Mouse (Mus musculus) heart, embryonic 12.5 days (tissue): ENCODE measurements at regions not wholly inside any gene's neighbourhood (a gene's known extent, or its start where the extent isn't known, plus 50 kb on each side); places are given as distances from the start of the nearest gene placed in this dataset.

ENCODE experiments used
- ATAC-seq: fragments of 200-750 bp; cut with Nextera tagmentation; 2 replicates; pipeline ENCODE4 v1.8.0; 2017; ENCODE audit warnings: moderate TSS enrichment, moderate library complexity; ENCODE audit not compliant: insufficient number of reproducible peaks, low FRiP score
- H3K27ac ChIP-seq: fragments of 300-500 bp; sonication (generic); 2 replicates; pipeline ENCODE4 v1.5.1; 2016; ENCODE audit warnings: mild to moderate bottlenecking, moderate library complexity; ENCODE audit not compliant: poor library complexity, severe bottlenecking
- H3K27me3 ChIP-seq: fragments of 300-500 bp; sonication (generic); replicated peaks from 2 replicates; pipeline ENCODE4 v1.6.1; 2016; ENCODE audit warnings: mild to moderate bottlenecking, moderate library complexity
- H3K36me3 ChIP-seq: fragments of 300-500 bp; sonication (generic); 2 replicates; pipeline ENCODE4 v1.6.1; 2016; ENCODE audit warnings: mild to moderate bottlenecking, moderate library complexity
- H3K4me1 ChIP-seq: fragments of 300-500 bp; sonication (generic); replicated peaks from 2 replicates; pipeline ENCODE4 v1.6.1; 2016; ENCODE audit warnings: mild to moderate bottlenecking
- H3K4me2 ChIP-seq: fragments of 300-500 bp; sonication (generic); 2 replicates; pipeline ENCODE4 v1.6.1; 2016; ENCODE audit warnings: mild to moderate bottlenecking, moderate library complexity
- H3K4me3 ChIP-seq: fragments of 300-500 bp; sonication (generic); 2 replicates; pipeline ENCODE4 v1.5.1; 2016; ENCODE audit warnings: mild to moderate bottlenecking
- H3K9ac ChIP-seq: fragments of 300-500 bp; sonication (generic); 2 replicates; pipeline ENCODE4 v1.6.1; 2016; ENCODE audit warnings: mild to moderate bottlenecking, moderate library complexity
- H3K9me3 ChIP-seq: fragments of 300-500 bp; sonication (generic); replicated peaks from 2 replicates; pipeline ENCODE4 v1.6.1; 2016; ENCODE audit warnings: mild to moderate bottlenecking, moderate library complexity
- WGBS: fragments of 180-500 bp; shearing (Covaris S2); methylation state at CpG from one replicate; pipeline ENCODE4 v1.1.7; 2016; 5-methylcytosine and 5-hydroxymethylcytosine counted together

GRCm38 (mm10) chr8:31746855-31747254 is 1681.7 kb upstream of the 5930422O12Rik start:
- Histone ChIP-seq H3K4me3 (no peak overlapping the region), H3K4me1 (no peaks in the 10 kb centered on the region), H3K27ac (no peak overlapping the region), H3K27me3 (no peaks in the 10 kb centered on the region), H3K9me3 (no peaks in the 10 kb centered on the region), H3K9ac (no peak overlapping the region), H3K36me3 (no peaks in the 10 kb centered on the region), H3K4me2 (no peak overlapping the region)
- no peak for ATAC-seq

DNA sequence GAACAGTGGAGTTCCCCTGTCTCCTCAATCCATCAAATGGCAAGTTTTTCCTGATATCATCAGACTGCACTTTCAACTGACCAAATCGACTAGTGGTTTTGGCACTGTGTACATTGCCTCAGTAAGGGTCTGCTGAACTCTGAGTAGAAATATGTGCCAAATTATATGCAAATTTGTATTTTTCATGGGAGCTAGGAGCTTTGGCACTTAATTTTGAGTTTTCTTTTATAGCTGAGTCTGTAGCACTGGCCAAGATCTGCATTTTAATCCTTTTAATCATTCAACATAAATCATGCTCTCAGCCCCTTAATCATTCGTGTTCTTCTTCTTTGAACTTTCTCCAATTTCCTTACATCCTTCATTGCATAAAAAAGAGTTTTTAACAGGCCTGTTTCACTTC is 1678.5 kb upstream of the 5930422O12Rik start:
- no peak for ATAC-seq
- Histone ChIP-seq H3K9ac (no peak overlapping the region), H3K4me1 (no peaks in the 10 kb centered on the region), H3K4me3 (no peak overlapping the region), H3K4me2 (no peak overlapping the region), H3K36me3 (no peaks in the 10 kb centered on the region), H3K27me3 (no peaks in the 10 kb centered on the region), H3K27ac (no peak overlapping the region), H3K9me3 (no peaks in the 10 kb centered on the region)
- 64% methylated on average over 2 of the region's 2 CpGs for WGBS

- no peak for ATAC-seq
- Histone ChIP-seq H3K27me3 (no peaks in the 10 kb centered on the region), H3K4me2 (no peak overlapping the region), H3K27ac (no peak overlapping the region), H3K9me3 (no peaks in the 10 kb centered on the region), H3K4me3 (no peak overlapping the region), H3K36me3 (no peaks in the 10 kb centered on the region), H3K9ac (no peak overlapping the region), H3K4me1 (0 out of 2 replicates have a peak, but pooled peaks cover 3% of the 10 kb centered on the region)
- 70% methylated on average over 3 of the region's 3 CpGs for WGBS
Observed at GRCm38 (mm10) chr8:31750482-31751126, 1677.9 kb upstream of the 5930422O12Rik start.

- H3K4me3 ChIP-seq = no peak overlapping the region
- H3K4me2 ChIP-seq = no peak overlapping the region
- 68% methylated on average over 3 of the region's 3 CpGs for WGBS
- no peak overlapping the region for H3K9ac ChIP-seq
- H3K36me3 ChIP-seq = no peaks in the 10 kb centered on the region
- H3K4me1 ChIP-seq = 0 out of 2 replicates have a peak, but pooled peaks cover 3% of the 10 kb centered on the region
- H3K27ac ChIP-seq = no peak overlapping the region
- H3K27me3 ChIP-seq = no peaks in the 10 kb centered on the region
- H3K9me3 ChIP-seq = no peaks in the 10 kb centered on the region
- no peak for ATAC-seq
Observed at GRCm38 (mm10) chr8:31755737-31756136, 1672.8 kb upstream of the 5930422O12Rik start.

- H3K4me3 ChIP-seq = no peak overlapping the region
- H3K9ac ChIP-seq = no peak overlapping the region
- no peak overlapping the region for H3K27ac ChIP-seq
- no peaks in the 10 kb centered on the region for H3K36me3 ChIP-seq
- no peak overlapping the region for H3K4me2 ChIP-seq
- WGBS = 87% methylated on average over 6 of the region's 6 CpGs
- no peak for ATAC-seq
- no peaks in the 10 kb centered on the region for H3K9me3 ChIP-seq
- no peaks in the 10 kb centered on the region for H3K27me3 ChIP-seq
- no peaks in the 10 kb centered on the region for H3K4me1 ChIP-seq
Observed at GRCm38 (mm10) chr8:31762091-31762490, 1666.4 kb upstream of the 5930422O12Rik start.
